7 mouse cellular contexts compared by ENCODE assay signal in the genomic region with DNA sequence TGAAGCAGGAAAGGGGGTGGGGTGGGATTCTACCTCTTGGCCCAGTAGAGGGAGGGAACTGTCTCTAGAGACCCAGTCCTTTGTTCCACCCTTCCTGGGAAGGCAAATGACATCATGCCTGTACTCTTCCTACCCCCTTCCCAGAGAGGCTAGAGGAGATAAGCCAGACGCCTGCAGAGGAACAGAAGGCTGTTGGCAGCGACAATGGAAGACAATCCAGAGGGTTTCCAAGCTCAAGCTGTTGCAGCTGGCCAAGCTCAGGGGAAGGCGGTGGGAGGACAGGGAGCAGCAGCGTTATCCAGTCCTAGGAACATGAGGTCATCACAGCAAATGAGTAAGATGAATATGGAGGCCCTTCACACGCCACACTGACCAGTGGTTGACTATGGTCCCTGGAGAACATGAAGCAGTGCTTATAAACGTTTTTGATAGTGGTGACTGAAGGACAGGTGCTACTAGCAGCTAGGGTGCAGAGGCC.
DNase-seq lines count a peak whose midpoint lies in the region; ATAC-seq and TF ChIP-seq lines count a peak whose summit lies in the region.

No protein-coding gene starts in this region.

- H3K9me3 ChIP-seq in intestine, embryonic 16.5 days (ENCODE audit: control insufficient read depth, low read length): no peaks in the 10 kb centered on the region
- no peaks in the 10 kb centered on the region for H3K9me3 ChIP-seq in midbrain, embryonic 14.5 days (ENCODE audit: control insufficient read depth, low read length)

- peak; percentile 56 for DNase-seq in adrenal gland, adult 8-10 months
- peak; percentile 45 to 68 for DNase-seq in gastrocnemius, postnatal 4 days (ENCODE audit: low spot score in 2 of 2)
- peak; percentile 51 to 59 for DNase-seq in left cerebral cortex, postnatal 36 days (ENCODE audit: low spot score in 2 of 2)
- DNase-seq in midbrain, embryonic 14.5 days: peak; percentile 38
- peak; percentile 74 for DNase-seq in testis, postnatal 14 days (ENCODE audit: low spot score)

- no peak overlapping the region for H3K9ac ChIP-seq in intestine, embryonic 16.5 days (ENCODE audit: low read depth, low read length)
- no peak overlapping the region for H3K9ac ChIP-seq in midbrain, embryonic 14.5 days (replicated peaks; ENCODE audit: low read length)

- H3K27me3 ChIP-seq in intestine, embryonic 16.5 days (replicated peaks; ENCODE audit: control insufficient read depth, insufficient read depth, low read length): no peaks in the 10 kb centered on the region
- H3K27me3 ChIP-seq in midbrain, embryonic 14.5 days (ENCODE audit: control insufficient read depth, insufficient read depth, low read length): no peaks in the 10 kb centered on the region

- intact Hi-C loops in left cerebral cortex, postnatal 36 days (cut with DNase I): no loop called here

- H3K36me3 ChIP-seq in intestine, embryonic 16.5 days (ENCODE audit: control insufficient read depth, insufficient read depth, low read length): 0 out of 2 replicates have a peak, but pooled peaks cover 3% of the 10 kb centered on the region
- peaks cover 16% of the 10 kb centered on the region; the same call in 1 of the 2 replicates for H3K36me3 ChIP-seq in midbrain, embryonic 14.5 days (ENCODE audit: control insufficient read depth, insufficient read depth, low read length)

- no peak for TF ChIP-seq CTCF in cortical plate, adult 2 months (IDR thresholded peaks at IDR 0.05; ENCODE audit: extremely low read depth, insufficient read depth, low read length)

- peaks cover 24% of the 10 kb centered on the region for H3K4me1 ChIP-seq in cortical plate, adult 2 months (ENCODE audit: control insufficient read depth, insufficient read depth, low read length)
- H3K4me1 ChIP-seq in intestine, embryonic 16.5 days (ENCODE audit: control insufficient read depth, insufficient read depth, low read length): peaks cover 39% of the 10 kb centered on the region
- 0 out of 2 replicates have a peak, but pooled peaks cover 7% of the 10 kb centered on the region for H3K4me1 ChIP-seq in midbrain, embryonic 14.5 days (ENCODE audit: control insufficient read depth, insufficient read depth, low read length)

- H3K4me2 ChIP-seq in intestine, embryonic 16.5 days (ENCODE audit: low read depth, low read length): no peak overlapping the region
- H3K4me2 ChIP-seq in midbrain, embryonic 14.5 days (ENCODE audit: low read length): no peak overlapping the region

- no peak for TF ChIP-seq POLR2A in cortical plate, adult 2 months (IDR thresholded peaks at IDR 0.05; ENCODE audit: extremely low read depth, insufficient read depth, low read length)

- 22% methylated on average over 6 of the region's 6 CpGs for WGBS in intestine, embryonic 16.5 days
- WGBS in midbrain, embryonic 14.5 days: 23% methylated on average over 6 of the region's 6 CpGs

- peak overlapping the region; percentile 24 for H3K27ac ChIP-seq in cortical plate, adult 2 months (ENCODE audit: insufficient read depth, low read length)
- peak overlapping the region; percentile 76 for H3K27ac ChIP-seq in intestine, embryonic 16.5 days (ENCODE audit: low read length)
- H3K27ac ChIP-seq in midbrain, embryonic 14.5 days (replicated peaks; ENCODE audit: low read depth, low read length): peak overlapping the region; percentile 46

- no peak overlapping the region for H3K4me3 ChIP-seq in cortical plate, adult 2 months (ENCODE audit: insufficient read depth, low read length)
- no peak overlapping the region for H3K4me3 ChIP-seq in intestine, embryonic 16.5 days (ENCODE audit: low read length)
- no peak overlapping the region for H3K4me3 ChIP-seq in midbrain, embryonic 14.5 days (replicated peaks; ENCODE audit: low read depth, low read length)

- ATAC-seq in intestine, embryonic 16.5 days: peak; percentile 84
- ATAC-seq in midbrain, embryonic 14.5 days (ENCODE audit: low FRiP score, low TSS enrichment): 0 out of 2 replicates have a peak, but pooled peaks have one; percentile 38

Comparison
In these comparisons a context has a peak if more than half of its experiments do, and no peak if none do; other contexts are left out.
1. H3K27ac ChIP-seq: peak in every context shown above with its lines; median percentile 76 in intestine, embryonic 16.5 days; 46 in midbrain, embryonic 14.5 days; 24 in cortical plate, adult 2 months.